Mouse (Mus musculus): ENCODE data around the gene Mrgpre. TPM values are rescaled to one million over a fixed set of nuclear protein-coding genes. Genes with fewer than 3 reads are reported as not detected.

Mrgpre gene
- 1 to 10 TPM; 5.4 to 6.5 TPM for total RNA-seq (2021)

GRCm38 (mm10) chr7:143783996-143784829, at the start of gene Mrgpre:
Gene Mrgpre, minus strand, starts transcription at chr7:143784500.
- DNase-seq = peak; percentile 60 to 65

DNA sequence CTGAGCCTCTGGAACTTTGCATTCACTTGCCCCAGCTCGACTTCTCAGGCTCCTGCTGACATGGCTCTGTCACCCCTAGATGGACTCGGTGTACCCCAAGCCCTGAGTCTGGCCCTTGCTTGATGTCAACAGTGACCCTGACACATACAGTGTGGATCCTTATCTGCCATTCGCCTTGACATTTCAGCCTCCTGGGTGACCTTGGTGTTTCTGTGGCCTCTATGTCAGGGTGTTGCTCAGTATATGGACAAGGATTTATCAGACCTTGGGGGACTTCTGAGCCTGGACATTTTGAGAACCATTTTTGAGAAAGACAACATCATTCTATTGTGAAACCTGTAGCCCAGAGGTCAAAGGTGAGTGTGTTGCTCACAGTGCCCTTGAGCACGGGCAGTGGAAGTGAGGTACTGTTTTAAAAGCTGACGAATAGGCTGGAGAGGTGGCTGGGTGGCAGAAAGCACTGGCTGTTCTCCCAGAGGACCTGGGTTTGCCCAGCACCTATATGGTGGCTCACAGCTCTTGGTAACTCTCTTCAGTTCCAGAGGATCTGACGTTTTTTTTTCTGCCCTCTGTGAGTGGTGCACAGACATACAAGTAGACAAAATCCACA, 49.4 kb upstream of the Mrgpre start:
- DNase-seq = no peak

DNA sequence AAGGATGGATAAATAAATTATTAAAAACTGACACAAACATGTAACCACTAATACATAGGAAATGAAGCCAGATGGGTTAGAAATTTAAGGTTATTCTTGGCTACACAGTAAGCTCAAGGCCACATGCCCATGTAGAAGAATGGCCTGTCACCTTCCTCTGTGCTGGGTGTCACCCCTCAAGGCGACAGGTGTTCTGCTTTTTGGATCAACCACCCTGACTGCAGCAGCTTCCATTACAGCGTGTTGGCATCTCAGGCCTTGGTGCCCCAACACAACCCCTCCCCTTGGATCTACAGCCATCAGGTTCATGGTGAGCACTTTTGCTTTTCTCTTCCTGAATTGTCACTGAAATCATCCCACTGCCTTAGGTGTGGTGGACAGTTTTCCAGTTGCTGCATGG, 48.3 kb upstream of the Mrgpre start:
- no peak for DNase-seq

DNA sequence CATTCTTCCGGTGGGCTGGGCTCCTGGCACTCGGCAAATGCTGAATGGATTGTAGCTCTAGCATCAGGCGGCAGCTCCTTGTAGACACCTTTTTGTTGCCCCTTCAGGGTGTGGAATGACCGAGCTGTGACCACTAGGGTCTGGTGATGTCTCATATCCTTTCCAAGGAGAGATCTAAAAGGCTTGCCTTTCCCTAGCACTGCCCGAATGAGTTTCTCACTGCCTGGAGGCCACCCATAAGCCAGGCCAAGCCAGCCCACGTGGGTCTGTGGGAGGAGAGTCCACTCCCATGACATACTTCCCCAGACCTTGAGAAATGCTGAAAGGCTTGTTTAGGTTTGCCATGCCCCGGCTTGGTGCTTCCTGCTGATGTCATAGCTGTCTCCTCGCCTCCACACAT, 47.9 kb upstream of the Mrgpre start:
- no peak for DNase-seq

GRCm38 (mm10) chr7:143830399-143830798, 46.1 kb upstream of the Mrgpre start:
- DNase-seq = no peak

DNA sequence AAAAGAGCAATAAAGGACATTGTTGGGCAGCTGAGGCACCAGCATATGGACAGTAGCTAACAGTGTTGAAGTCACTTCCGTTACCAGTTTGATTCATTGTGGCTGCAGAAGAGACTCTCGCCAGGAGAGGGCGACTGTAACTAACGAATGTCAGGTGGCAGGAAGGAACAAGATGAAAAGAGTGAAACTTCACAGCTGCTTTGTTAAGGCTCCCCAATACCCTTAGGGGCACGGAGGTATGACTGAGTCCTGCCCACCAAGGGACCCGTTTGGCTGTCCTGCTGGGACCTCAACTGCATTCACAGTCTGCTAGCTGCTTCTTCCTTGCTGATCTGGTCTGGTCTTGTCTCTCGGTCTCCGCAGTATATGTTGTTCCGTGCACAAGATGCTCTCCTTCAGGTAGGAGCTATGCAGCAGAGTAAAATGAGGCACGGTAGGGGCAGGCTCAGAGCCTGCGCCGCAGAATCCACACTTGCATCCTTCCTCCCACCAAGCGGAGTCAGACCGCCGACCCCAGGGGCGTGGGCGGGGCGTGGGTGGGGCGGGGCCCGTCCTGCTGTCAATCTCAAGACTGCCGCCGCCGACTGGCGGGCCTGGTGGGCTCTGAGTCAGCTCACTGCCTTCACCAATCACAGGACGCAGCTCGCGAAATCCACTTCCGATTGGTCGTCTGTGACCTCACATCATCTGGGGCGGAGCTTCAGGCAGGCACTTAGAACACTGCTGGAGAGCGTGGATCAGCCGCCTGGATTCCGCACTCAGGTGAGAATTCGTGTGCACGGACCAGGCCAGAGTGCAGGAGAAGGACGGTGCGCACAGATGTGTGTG, 45.4 kb upstream of the Mrgpre start:
- DNase-seq = peak; percentile 95

- no peak for DNase-seq
Observed at GRCm38 (mm10) chr7:143826985-143827384, 42.7 kb upstream of the Mrgpre start.

DNA sequence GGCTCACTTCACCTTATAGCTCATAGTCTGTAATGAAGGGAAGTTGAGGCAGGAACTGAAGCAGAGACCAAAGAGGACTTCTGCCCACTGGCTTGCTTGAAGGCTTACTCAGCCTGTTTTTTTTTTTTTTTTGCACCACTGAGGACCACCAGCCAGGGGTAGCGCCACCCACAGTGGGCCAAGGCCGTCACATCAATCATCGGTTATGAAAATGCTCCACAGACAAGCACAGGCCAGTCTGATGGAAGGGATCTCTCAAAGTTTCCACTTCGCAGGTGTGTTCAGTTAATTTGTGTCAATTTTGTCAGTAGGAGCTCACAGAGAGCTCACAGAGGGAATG, 38.9 kb upstream of the Mrgpre start:
- DNase-seq = no peak

DNA sequence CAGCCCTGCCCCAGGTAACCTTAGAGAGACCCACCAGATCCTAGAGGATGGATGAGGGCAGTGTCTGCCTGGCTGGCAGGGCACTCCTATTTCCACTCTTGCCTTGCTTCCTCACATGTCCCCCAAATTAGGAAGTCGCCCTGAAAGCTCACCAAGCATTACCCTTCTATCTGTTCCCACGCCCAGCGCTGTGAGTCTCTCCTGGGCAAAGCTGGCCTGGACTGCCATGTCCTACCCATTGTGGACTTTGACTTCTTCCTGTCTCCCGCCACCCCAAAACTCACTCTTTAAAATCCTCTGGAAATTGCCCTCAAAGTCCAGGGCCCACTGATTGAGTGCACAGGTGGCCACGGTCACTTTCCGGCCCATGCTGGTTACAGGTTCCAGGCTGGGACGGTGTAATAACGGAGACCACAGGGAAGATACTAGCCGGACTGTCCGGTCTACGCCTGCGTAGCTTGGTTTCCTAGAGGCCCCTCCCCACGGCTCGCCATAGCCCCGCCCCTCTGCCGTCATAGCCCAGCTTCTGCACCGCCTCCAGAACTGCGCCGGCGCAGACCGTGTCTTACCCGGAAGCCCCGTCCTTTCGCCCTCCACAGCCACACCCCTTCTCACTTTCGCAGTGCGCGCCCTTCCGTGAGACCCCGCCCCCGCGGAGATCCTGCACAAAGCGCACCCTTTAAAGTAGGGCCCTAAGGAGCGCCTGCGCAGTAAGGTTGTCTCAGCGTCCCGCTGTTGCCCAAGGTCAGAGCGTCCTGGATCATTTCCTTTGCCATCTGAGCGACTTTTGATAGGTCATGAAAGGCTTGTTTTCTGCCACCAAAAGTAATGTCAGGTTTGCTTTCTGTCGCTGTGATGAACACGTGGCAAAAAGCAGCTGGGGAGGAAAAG, 38.3 kb upstream of the Mrgpre start, which contains the start of the genes Nadsyn1 and Dhcr7:
TSS of gene Nadsyn1 (minus strand) at position 475 of the 891 bp plus-strand sequence.
TSS of gene Dhcr7 (plus strand) at position 771 of the 891 bp plus-strand sequence.
- DNase-seq = peak; percentile 99

DNA sequence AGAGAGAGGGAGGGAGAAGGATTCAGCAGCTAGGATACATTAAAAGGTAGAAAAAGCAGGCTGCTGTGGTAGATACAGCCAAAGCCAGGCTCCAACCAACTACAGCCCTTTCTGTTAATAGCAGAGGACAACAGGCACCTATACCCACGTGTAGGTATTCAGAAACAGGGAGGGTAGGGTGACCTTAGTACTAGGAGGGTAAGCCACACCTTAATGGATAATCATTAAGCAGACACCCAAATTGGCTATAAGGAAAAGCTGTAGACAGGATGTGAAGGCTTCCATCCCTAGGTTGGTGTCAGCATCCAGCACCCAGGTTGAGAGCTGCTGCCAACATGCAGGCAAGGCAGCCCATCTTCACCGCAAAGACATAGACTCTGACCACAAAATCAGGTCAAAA, 36.9 kb upstream of the Mrgpre start:
- no peak for DNase-seq

DNA sequence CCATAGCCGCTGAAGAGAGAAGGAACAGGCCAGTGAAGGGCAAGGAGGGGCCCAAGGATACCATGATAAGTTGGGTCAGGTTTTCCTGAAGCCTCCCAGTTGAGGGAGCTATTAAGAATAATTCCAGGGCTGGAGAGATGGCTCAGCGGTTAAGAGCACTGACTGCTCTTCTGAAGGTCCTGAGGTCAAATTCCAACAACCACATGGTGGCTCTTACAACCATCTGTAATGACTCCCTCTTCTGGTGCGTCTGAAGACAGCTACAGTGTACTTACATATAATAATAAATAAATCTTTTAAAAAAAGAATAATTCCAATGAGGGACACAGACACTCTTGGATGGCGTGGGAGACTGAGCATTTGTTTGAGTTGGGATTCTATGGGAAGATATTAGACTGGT, 34.9 kb upstream of the Mrgpre start:
- no peak for DNase-seq

- DNase-seq = no peak
Observed at GRCm38 (mm10) chr7:143808909-143809308, 24.6 kb upstream of the Mrgpre start.

GRCm38 (mm10) chr7:143805199-143805624, 20.9 kb upstream of the Mrgpre start:
- peak; percentile 42 to 54 for DNase-seq

DNA sequence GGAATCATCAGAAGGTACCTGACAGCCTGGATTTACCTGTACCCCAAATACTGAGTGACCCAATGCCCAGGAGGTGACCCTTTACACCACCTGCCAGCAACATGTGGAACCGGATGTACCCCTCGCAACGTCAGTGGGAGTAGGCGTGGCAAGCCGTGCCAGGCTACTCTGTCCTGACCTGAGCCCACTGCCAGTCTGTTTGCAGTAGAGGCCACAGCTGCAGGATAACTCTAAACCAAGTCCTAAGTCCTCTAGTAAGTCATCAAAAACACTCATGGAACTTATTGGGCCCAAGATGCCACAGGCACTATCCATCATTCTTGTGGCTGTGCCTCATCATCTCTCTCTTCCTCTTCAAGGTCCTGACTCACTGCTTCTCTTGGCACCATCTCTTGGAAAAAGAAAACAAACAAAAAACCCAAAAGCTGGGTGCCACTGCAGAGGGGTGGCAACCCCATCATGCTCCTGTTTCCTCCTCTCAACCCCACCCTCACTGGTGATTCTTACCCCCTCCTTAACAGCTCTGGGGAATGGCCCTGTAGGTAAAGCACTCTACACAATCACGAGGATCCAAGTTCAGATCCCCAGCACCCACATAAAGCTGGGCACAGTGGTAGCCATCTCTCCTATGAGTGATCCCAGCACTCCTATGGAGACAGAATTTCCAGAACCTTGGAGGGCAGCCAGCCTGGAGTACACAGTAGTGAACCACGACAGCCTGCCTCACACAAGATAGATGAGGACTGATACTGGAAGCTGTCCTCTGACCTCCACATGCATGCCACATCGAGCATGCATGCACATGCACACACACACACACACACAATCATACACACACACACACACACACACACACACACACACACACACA, 17.1 kb upstream of the Mrgpre start:
- no peak for DNase-seq

GRCm38 (mm10) chr7:143800770-143801169, 16.5 kb upstream of the Mrgpre start:
- no peak for DNase-seq

DNA sequence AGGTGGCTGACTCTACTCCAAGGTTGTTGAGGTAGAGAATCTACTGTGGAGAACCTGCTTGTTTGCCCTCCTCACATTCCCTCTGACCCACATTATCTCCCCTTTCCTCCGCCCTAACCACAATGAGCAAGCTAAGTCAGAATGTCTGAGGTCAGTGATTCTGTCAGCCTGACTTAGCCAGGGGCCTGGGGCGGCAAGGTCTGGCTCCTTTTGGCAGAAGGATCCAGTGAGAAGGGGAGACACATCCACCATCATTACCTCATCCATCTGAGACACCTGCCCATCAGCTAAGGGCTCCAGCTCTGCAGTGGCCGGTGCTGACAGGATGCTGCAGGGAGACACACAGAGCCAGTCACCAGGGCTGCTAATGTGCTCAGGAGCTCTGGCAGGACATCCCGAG, 14.5 kb upstream of the Mrgpre start:
- no peak for DNase-seq

GRCm38 (mm10) chr7:143793121-143793520, 8.8 kb upstream of the Mrgpre start:
- DNase-seq = no peak

GRCm38 (mm10) chr7:143792336-143792985, 8.2 kb upstream of the Mrgpre start:
- no peak for DNase-seq

DNA sequence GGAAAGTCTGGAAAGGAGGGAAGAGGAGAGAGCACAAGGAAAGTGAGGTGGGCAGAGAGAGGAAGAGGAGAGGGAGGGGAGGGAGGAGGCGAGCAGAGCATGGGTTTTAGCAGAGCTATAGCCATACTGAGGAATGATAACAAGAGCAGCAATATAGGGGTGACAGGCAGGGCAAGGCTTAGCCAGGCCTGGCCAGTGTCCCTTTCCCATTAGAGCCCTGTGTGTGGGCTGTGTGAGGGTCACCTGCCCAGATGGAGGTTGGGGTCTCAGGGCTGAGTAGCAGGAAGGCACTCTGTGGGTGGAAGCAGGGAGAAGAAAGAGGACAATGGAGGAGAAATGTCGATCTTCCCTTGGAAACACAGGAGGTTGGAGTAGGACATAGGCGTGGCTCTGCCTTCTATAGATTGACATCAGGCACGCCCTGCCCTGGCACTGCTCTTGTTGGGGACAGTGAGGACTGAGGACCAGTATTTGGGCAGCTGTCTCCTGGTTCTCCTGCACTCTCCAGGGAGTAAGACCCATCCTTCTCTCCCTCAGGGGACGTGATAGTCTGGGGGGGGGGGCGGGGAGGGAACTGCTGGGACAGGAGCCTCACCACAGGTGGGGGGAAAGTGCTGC, 813 bp downstream of the Mrgpre start:
- no peak for DNase-seq

GRCm38 (mm10) chr7:143777375-143777774, 6.9 kb downstream of the Mrgpre start:
- no peak for DNase-seq
